Mouse (Mus musculus) heart, embryonic 13.5 days (tissue): ENCODE measurements around the gene Apaf1. TPM values are rescaled to one million over a fixed set of nuclear protein-coding genes. Genes with fewer than 3 reads are reported as not detected.
A peak's percentile ranks its signal among the peaks of the same experiment; 100 is the strongest.

ENCODE experiments used
- ATAC-seq: fragments of 200-750 bp; cut with Nextera tagmentation; 2 replicates; pipeline ENCODE4 v1.8.0; 2017; ENCODE audit warnings: moderate TSS enrichment; ENCODE audit not compliant: insufficient number of reproducible peaks, low FRiP score, low TSS enrichment; ENCODE audit errors: extremely low read depth
- H3K27ac ChIP-seq: fragments of 300-500 bp; sonication (generic); replicated peaks from 2 replicates; pipeline ENCODE4 v1.5.1; 2015; ENCODE audit warnings: moderate library complexity, mild to moderate bottlenecking, inconsistent platforms
- H3K27me3 ChIP-seq: fragments of 300-500 bp; sonication (generic); replicated peaks from 2 replicates; pipeline ENCODE4 v1.6.1; 2015; ENCODE audit warnings: mild to moderate bottlenecking, inconsistent platforms
- H3K36me3 ChIP-seq: fragments of 300-500 bp; sonication (generic); 2 replicates; pipeline ENCODE4 v1.6.1; 2015; ENCODE audit warnings: mild to moderate bottlenecking, inconsistent platforms
- H3K4me1 ChIP-seq: fragments of 300-500 bp; sonication (generic); 2 replicates; pipeline ENCODE4 v1.6.1; 2015; ENCODE audit warnings: inconsistent platforms
- H3K4me2 ChIP-seq: fragments of 300-500 bp; sonication (generic); 2 replicates; pipeline ENCODE4 v1.6.1; 2015; ENCODE audit warnings: inconsistent platforms, mild to moderate bottlenecking, moderate library complexity
- H3K4me3 ChIP-seq: fragments of 300-500 bp; sonication (generic); 2 replicates; pipeline ENCODE4 v1.5.1; 2015; ENCODE audit warnings: moderate library complexity, mild to moderate bottlenecking, inconsistent platforms
- H3K9ac ChIP-seq: fragments of 300-500 bp; sonication (generic); 2 replicates; pipeline ENCODE4 v1.6.1; 2015; ENCODE audit warnings: inconsistent platforms, mild to moderate bottlenecking, moderate library complexity
- H3K9me3 ChIP-seq: fragments of 300-500 bp; sonication (generic); 2 replicates; pipeline ENCODE4 v1.6.1; 2016; ENCODE audit warnings: inconsistent platforms
- WGBS: fragments of 180-500 bp; shearing (Covaris S2); methylation state at CpG from one replicate; pipeline ENCODE4 v1.1.7; 2015; ENCODE audit warnings: mixed read lengths; 5-methylcytosine and 5-hydroxymethylcytosine counted together
- polyA plus RNA-seq: library from polyadenylated mRNA; unstranded; fragments of >200 nt; fragmentation: Nextera tagmentation; extraction: Ambion mirVana; gene quantifications from 2 replicates; pipeline ENCODE4 v1.2.1, GENCODE M21; 2015

The Apaf1 gene
- polyA plus RNA-seq = 11.3 and 11.9 TPM in 2 replicates

DNA sequence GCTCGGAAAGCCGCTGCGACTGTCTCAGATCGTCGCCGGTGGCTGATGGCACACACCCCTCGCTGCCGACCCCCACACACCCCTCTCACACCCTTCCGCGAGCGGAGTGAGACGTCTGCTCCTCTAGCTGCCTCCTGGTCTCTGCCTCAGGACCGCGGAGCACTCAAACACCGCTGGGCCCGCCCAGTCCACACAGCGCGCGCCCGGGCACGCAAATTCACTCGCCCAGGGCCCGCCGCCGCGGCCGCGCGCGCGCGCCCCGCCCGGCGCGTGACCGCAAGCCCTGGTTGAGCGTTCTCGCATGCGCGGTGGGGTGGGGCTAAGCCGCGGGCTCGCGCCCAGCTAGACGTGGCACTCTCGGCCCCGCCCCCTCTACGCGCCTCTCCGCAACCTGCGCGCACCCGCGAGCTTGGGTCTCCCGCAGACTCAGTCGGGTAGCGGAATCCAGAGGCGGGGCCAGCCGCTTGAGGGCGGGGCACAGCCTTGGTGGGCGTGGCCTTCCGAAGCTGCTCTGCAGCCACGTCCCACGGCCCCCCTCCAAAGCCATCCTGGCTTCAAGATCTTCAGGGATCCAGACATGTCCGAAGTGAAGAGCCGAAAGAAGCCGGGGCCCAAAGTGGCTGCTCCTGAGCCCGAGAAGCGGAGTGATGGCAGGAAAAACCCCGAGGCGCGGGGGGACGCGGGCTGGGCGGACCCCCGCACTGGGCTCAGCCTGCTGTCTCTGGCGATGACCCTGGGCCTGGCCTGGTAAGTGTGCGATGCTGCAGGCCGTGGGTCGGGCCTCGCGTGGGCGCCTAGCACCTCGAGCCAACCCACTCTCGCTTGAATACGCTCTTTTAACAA lies at the start of gene Apaf1, which contains the start of gene Ikbip:
Gene Apaf1 (minus strand): TSS at position 221 of the 843 bp plus-strand sequence.
Gene Ikbip (plus strand): TSS at position 391 of the 843 bp plus-strand sequence.
- under 1% methylated on average over 83 of the region's 87 CpGs for WGBS
- ATAC-seq = peak; percentile 95

DNA sequence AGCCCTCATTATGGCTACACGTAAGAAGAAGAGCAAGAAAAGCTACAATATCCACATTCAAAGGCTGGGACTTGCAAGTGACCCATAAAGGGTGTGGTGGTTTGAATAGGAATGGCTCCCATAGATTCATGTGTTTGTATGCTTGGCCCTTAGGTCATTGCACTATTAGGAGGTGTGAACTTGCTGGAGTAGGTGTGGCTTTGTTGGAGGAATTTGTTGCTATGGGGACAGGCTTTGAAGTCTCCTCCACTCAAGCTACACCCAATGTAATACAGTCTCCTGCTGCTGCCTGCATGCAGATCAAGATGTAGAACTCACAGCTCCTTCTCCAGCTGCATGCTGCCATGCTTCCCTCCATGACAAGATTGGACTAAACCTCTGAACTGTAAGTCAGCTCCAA lies 49.0 kb upstream of the Apaf1 start:
- H3K9ac ChIP-seq = no peak overlapping the region
- H3K27ac ChIP-seq = no peak overlapping the region
- H3K9me3 ChIP-seq = no peaks in the 10 kb centered on the region
- peaks cover 14% of the 10 kb centered on the region for H3K4me1 ChIP-seq
- H3K4me3 ChIP-seq = no peak overlapping the region
- H3K27me3 ChIP-seq = no peaks in the 10 kb centered on the region
- H3K4me2 ChIP-seq = no peak overlapping the region
- no peaks in the 10 kb centered on the region for H3K36me3 ChIP-seq
- 78% methylated on average over 1 of the region's 1 CpGs for WGBS
- ATAC-seq = no peak

More for the DNA sequence above, at the start of gene Apaf1, which contains the start of gene Ikbip:
- Histone ChIP-seq H3K9me3 (no peaks in the 10 kb centered on the region), H3K9ac (peak within 1 kb of the TSS; percentile 95), H3K27me3 (no peaks in the 10 kb centered on the region), H3K36me3 (peaks cover 25% of the 10 kb centered on the region), H3K4me3 (peak within 1 kb of the TSS; percentile 97), H3K27ac (peak within 1 kb of the TSS; percentile 92), H3K4me1 (peaks cover 17% of the 10 kb centered on the region), H3K4me2 (peak within 1 kb of the TSS; percentile 77)

DNA sequence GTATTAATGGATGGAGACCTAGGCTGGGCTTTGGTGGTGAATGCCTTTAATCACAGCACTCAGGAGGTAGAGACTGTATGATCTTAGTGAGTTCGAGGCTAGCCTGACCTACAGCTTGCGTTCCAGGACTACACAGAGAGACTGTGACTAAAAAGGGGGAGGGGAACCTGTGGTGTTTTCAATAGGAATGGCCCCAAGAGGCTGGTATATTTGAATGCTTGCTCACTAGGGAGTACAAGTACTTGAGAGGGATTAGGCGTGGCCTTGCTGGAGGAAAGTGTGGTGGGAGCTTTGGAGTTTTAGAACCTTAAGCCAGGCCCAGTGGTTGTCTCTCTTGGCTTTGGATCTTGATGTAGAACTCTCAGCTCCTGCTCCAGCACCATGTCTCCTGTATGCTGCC lies 48.2 kb upstream of the Apaf1 start:
- WGBS = 86% methylated on average over 3 of the region's 3 CpGs
- H3K4me1 ChIP-seq = peaks cover 15% of the 10 kb centered on the region
- no peak overlapping the region for H3K9ac ChIP-seq
- ATAC-seq = no peak
- H3K36me3 ChIP-seq = no peaks in the 10 kb centered on the region
- no peaks in the 10 kb centered on the region for H3K27me3 ChIP-seq
- H3K4me2 ChIP-seq = no peak overlapping the region
- no peak overlapping the region for H3K27ac ChIP-seq
- H3K9me3 ChIP-seq = no peaks in the 10 kb centered on the region
- no peak overlapping the region for H3K4me3 ChIP-seq

DNA sequence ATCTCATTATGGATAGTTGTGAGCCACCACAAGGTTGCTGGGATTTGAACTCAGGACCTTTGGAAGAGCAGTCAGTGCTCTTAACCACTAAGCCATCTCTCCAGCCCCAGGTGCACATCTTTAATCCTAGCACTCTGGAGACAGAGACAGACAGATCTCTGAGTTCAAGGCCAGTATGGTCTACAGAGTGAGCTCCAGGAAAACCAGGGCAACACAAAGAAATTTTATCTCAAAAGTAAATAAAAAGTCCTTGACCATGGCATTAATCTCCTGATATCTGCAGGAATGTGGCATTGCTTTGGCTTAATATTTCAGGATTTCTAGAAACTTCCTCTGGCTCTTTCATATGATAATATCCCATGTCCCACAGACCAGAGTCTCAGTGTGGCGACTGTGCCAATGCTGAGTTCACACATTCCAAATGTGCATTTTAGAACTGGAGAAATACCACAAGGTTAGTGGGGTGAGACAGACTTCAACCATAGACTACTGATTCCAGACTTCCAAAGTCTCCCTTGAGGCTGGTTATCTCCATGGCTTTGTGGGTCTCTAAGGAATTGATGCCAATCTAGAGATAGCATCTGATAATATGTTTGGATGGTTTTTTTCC lies 46.1 kb upstream of the Apaf1 start:
- Histone ChIP-seq H3K9ac (no peak overlapping the region), H3K4me2 (no peak overlapping the region), H3K4me3 (no peak overlapping the region), H3K4me1 (peaks cover 20% of the 10 kb centered on the region), H3K9me3 (no peaks in the 10 kb centered on the region), H3K27me3 (no peaks in the 10 kb centered on the region), H3K27ac (no peak overlapping the region), H3K36me3 (no peaks in the 10 kb centered on the region)
- 70% methylated on average over 1 of the region's 1 CpGs for WGBS
- ATAC-seq = no peak

DNA sequence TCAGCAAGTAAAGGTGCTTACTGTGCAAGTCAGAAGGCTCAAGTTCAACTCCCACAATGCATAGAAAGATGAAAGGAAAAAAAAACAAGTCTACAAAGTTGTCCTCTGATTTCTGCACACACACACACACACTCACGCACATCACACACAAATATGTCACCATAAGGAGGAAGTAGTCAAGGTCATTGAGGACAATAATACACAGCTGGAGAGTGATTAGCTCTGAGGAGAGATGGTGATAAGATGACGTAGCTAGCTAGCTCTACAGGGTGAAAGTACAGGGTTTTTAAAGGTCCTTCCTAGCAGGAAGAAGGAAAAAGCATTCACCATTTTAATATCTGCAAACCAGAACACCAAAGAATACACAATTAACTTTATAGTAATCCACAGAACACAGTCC lies 44.8 kb upstream of the Apaf1 start:
- H3K9me3 ChIP-seq = no peaks in the 10 kb centered on the region
- H3K4me3 ChIP-seq = no peak overlapping the region
- no peak for ATAC-seq
- no peaks in the 10 kb centered on the region for H3K27me3 ChIP-seq
- 43% methylated on average over 2 of the region's 2 CpGs for WGBS
- H3K36me3 ChIP-seq = peaks cover 2% of the 10 kb centered on the region
- H3K4me1 ChIP-seq = peaks cover 24% of the 10 kb centered on the region
- H3K4me2 ChIP-seq = no peak overlapping the region; the same call in 1 of the 2 replicates
- H3K27ac ChIP-seq = peak overlapping the region; percentile 88
- H3K9ac ChIP-seq = no peak overlapping the region

DNA sequence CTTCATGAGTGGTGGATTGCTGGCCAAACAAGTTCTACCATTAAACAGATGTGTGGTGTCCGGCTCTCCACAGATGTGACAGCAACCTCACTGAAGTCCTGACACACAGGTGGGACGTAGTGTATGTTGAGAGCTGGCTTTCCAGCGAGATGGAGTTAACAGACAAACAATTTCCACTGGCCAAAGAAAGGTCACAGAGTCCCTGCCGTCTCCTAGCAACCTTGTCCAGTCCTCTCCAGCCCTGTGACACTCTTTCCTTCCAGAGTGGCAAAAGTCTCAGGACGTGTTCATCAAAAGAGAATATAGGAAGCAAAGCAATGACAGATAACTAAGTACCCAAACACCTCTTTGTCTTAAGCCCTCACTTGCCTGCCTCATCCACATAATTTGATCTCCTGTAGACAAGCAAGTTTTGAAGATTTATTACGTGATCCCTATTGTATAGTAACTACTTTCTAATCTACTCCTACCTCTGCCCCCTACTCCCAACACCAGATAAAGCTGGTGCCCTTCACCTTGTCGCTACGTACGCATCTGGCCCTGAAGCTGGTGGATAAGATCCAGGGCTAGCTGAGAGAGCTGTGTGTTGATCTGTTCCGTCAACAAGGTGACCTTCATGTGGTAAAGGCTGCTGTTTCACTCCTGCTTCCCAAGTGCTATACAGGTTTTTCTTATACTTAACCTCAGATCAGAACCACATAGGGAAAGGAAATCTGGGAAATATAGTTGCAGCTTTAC lies 44.2 kb upstream of the Apaf1 start:
- H3K4me3 ChIP-seq = no peak overlapping the region
- 30% methylated on average over 10 of the region's 10 CpGs for WGBS

DNA sequence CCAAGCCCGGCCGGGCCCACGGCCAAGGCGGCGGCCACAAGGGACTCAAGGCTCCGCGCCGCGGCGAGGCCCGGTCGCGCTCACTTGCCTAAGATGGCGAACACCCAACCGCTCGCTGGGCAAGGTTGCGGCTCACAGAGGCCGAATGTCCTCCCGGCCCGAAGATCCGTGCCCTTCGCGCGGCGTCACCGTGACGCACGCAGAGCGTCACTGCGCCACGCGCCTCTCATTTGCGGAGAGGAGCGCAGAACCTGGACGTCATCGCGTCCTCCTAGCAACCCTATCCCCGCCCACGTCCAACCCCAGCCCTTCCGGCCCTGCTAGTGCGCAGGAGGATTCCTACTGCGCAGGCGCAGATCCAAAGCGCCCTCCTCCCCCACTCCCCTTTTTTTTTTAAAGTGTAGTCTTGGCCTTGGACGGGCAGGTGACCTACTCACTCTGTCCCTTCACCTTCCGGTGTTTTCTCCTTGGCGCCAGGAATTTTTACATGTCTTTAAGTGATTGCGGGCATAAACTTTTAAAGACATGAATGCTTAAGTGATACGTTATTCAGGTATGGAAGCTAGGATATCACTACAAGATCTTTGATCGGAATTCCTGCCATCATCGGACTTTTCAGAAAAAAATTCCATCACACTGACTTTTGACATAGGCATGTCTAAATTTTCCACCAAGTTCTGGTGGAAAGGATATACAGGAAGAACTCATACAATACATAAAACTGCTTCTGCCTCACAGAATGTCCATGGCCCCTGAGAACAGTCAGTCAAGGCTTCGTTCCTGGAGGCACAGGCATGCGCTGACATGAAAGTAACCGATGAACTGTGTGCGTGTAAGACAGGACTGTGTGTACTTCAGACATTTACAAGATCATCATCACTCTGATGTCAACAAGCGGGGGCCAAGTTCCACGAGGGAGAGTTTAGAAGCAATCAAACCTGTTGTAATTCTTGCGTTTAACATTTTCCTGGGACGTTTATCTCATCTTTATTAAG lies 41.6 kb upstream of the Apaf1 start, which contains the start of gene Slc25a3:
Gene Slc25a3 (minus strand): TSS at position 232 of the 995 bp plus-strand sequence.
- H3K27me3 ChIP-seq = no peaks in the 10 kb centered on the region
- H3K9ac ChIP-seq = peak within 1 kb of the TSS; percentile 99
- peak within 1 kb of the TSS; percentile 97 for H3K27ac ChIP-seq
- no peaks in the 10 kb centered on the region for H3K9me3 ChIP-seq
- 9% methylated on average over 59 of the region's 59 CpGs for WGBS
- peaks cover 45% of the 10 kb centered on the region for H3K4me1 ChIP-seq
- peak within 1 kb of the TSS; percentile 82 for H3K4me2 ChIP-seq
- ATAC-seq = peak; percentile 99
- peaks cover 33% of the 10 kb centered on the region for H3K36me3 ChIP-seq
- peak within 1 kb of the TSS; percentile 100 for H3K4me3 ChIP-seq

More for the DNA sequence above, 44.2 kb upstream of the Apaf1 start:
- Histone ChIP-seq H3K4me2 (no peak overlapping the region; the same call in 1 of the 2 replicates), H3K9ac (no peak overlapping the region; the same call in 1 of the 2 replicates), H3K4me1 (peaks cover 30% of the 10 kb centered on the region), H3K36me3 (peaks cover 8% of the 10 kb centered on the region), H3K27ac (peak overlapping the region; percentile 88), H3K27me3 (no peaks in the 10 kb centered on the region), H3K9me3 (no peaks in the 10 kb centered on the region)
- no peak for ATAC-seq

DNA sequence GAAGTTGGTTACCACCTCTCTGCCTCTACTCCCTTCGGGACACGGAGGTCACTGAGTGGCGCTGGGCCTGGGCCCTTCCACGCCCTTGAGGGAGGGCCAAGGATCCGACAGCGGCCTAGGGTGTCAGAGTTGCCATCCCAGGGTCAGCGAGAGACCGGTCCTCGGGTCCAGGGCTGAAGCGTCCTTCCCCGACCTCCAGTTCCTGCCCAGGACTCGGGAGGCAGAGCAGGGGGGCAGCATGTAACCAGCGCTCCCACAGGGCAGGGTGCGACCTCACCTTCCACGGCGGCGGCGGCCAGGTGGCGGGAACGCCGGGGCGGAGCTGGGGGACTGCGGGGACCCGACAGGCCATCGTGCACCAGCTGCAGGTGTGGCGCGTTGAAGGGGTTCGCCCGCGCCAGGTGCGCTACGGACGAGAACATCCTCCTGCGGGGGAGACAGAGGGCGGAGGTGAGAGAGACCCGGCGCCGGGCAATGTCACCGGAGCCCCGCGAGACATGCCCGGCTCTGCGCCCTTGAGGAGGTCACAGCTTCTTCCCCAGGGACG lies 40.8 kb upstream of the Apaf1 start:
- ATAC-seq = peak; percentile 43

DNA sequence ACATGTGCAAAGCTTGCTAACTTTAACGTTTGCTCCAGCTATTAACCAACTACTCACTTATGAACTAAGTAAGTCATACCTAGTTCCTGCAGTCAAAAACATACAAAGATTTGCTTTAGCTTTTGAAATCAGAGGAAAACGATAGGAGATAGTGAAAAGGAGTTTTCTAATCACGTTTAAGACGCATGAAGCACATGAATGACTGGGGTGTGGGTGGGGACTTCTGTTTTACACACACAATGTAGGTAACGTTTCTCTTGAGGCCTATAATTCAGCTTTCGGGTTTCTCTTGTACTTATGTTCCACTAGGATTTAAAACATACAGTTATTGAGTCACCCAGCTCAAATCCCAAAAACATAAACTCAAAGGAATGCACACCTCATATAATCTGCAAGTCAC lies 40.1 kb upstream of the Apaf1 start:
- no peak for ATAC-seq
- H3K4me2 ChIP-seq = peak overlapping the region; percentile 82
- 14% methylated on average over 6 of the region's 6 CpGs for WGBS
- H3K27me3 ChIP-seq = no peaks in the 10 kb centered on the region
- H3K27ac ChIP-seq = peak overlapping the region; percentile 97
- peak overlapping the region; percentile 99 for H3K9ac ChIP-seq
- no peaks in the 10 kb centered on the region for H3K9me3 ChIP-seq
- H3K4me1 ChIP-seq = peaks cover 42% of the 10 kb centered on the region
- H3K4me3 ChIP-seq = peak overlapping the region; percentile 100
- peaks cover 48% of the 10 kb centered on the region for H3K36me3 ChIP-seq

More for the DNA sequence above, 40.8 kb upstream of the Apaf1 start:
- H3K4me3 ChIP-seq = peak overlapping the region; percentile 100
- H3K9me3 ChIP-seq = no peaks in the 10 kb centered on the region
- no peaks in the 10 kb centered on the region for H3K27me3 ChIP-seq
- H3K27ac ChIP-seq = peak overlapping the region; percentile 97
- H3K4me1 ChIP-seq = peaks cover 45% of the 10 kb centered on the region
- peak overlapping the region; percentile 82 for H3K4me2 ChIP-seq
- peak overlapping the region; percentile 99 for H3K9ac ChIP-seq
- whole genome bisulfite sequencing = under 1% methylated on average over 44 of the region's 44 CpGs
- peaks cover 41% of the 10 kb centered on the region for H3K36me3 ChIP-seq

DNA sequence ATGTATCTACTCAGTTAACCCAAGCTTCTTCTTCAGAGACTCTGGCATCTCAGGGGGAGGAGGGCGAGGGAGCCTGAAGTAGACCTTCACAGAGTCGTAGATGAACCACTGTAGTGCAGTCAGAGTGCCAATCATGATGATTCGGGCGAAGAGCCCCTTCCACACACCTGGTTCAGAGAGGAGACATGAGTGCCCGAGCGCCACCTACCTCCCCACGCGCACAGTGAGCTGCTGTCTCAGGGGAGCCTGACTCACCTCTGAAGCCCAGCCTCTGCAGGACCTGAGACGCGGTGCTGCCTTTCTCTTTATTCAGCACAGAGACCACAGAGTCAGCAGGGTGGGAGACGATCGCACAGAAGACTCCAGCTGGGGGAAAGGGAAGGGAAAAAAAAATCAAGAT lies 34.4 kb upstream of the Apaf1 start:
- WGBS = 86% methylated on average over 12 of the region's 12 CpGs
- H3K4me3 ChIP-seq = no peak overlapping the region
- no peak overlapping the region for H3K9ac ChIP-seq
- H3K27me3 ChIP-seq = no peaks in the 10 kb centered on the region
- peaks cover 97% of the 10 kb centered on the region for H3K36me3 ChIP-seq
- peaks cover 16% of the 10 kb centered on the region for H3K4me1 ChIP-seq
- ATAC-seq = no peak
- no peak overlapping the region for H3K27ac ChIP-seq
- H3K4me2 ChIP-seq = no peak overlapping the region
- peaks cover 3% of the 10 kb centered on the region; the same call in 1 of the 2 replicates for H3K9me3 ChIP-seq
